Mouse (Mus musculus): ENCODE measurements around the gene Adamts20.

Gene Adamts20

DNA sequence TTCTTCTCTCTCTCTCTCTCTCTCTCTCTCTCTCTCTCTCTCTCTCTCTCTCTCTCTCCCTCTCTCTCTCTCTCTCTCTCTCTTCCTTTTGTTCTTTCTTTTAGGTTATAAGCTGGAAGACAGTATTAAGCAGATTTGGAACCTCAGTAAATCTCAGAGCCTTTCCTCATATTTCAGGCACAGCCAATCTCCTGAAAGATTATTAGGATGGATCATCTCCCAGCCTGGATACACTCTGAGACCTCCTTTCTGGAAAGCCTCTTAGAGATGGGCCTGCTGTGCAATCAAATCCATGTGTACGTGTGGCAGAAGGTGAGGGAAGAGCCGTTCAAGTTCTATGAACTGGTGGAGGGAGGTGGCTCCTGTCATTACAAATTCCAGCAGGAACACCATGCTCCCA, 220.9 kb downstream of the Adamts20 start:
- no peak for DNase-seq

DNA sequence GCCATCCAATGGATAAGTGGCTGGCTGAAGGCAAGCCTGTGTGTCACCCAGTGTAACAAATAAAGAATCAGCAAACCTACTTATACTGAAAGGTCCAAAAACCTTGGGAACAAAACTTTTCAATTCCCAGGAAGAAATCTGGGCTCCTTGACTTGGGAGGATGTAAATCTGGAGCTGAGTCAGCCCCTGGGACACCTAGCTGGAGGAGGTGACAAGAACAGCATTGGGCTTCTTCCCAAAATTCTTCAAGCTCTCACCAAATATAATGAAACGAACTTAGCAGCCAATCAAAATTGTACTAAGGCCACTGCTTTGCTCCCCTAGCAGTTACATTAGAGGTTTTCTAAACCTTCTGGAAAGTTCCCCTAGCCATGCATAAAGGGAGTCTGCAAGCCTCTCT, 223.1 kb downstream of the Adamts20 start:
- no peak for DNase-seq

DNA sequence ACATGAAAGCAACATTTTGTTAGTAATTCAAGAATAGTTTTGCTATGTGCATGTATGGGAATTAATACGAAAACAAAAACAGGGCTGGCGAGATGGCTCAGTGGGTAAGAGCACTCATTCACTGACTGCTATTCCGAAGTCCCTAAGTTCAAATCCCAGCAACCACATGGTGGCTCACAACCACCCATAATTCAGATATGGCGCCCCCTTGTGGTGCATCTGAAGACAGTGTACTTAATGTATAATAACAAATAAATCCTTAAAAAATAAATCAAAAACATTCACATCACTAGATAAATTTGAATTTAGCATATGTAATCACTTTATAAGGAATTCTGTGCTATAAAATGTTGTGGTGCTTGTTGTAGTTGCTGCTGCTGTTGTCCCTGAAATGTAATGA, 225.6 kb downstream of the Adamts20 start:
- peak in 1 of 2 experiments; percentile 11 for DNase-seq

DNA sequence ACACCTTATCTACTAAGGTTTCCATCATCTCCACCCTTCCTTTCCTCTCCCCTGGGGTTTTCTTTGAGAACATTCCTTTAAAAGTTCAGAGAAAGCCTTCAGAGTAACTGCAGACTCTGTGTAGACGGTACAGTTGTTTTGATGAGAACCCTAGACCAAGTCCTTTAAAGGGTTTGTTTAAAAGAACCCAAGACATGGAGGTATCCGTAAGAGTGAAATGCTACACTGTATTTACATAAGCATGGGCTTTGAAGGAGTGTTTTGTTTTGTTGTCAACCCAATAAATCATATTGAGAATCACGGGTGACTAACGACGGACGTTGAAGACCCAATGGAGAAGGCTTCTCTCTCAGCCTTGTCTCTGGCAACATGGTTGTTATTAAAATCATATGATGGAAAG, 226.1 kb downstream of the Adamts20 start:
- no peak for DNase-seq

DNA sequence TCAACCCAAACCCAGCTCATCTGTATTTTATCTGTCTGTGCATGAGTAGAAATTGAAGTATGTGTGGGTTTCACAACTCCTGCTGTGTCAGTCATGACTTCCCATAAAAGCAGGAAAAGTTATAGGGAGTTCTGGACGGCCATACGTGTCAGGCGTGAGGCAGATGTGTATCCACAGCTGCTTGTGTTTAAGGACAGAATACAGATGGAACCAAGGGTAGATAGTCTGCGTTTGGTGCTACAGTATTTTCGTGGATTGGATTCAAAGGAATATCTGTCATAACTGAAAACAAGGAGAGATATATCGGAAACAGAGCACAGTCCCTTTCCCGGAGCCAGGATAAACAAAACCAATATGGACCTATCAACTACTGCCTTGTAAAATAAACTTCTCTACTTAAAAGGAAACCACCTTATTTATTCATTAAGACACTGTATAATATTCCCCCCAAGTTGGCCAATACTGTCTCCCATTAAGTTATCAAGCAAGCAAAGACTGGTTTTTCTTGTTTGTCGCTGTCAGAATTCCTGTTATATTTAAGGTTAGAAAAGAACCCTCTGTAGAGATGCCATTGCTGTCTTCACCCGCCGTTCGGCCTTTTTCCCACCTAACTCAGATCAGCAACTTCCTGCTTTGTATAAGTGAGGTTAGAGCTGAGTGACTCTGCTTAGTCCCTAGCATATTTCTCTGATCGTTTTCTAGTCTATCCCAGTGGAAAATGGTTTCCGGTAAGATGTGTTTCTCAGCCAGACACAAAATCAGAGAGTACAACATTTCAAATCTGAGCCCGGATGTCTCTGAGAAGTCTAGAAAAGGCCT, 227.0 kb downstream of the Adamts20 start:
- no peak for DNase-seq

DNA sequence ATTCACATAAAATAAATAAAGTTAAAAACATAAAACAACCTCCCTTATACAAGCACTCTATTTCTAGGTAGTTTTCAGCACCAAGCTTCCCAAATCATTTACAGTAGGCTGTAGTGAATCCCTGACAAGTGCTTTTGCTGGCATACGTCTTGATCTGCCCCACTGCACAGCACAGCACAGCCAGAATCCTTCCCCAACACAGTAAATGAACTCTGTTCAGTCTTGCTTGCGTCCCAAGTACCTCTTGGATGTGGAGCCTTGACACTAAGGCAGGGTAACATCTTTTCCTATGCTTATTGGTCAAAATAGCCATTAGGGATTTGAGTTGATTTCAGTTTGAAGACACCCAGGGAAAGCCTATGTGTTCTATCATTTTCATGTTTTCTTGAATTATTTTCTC, 228.5 kb downstream of the Adamts20 start:
- no peak for DNase-seq

DNA sequence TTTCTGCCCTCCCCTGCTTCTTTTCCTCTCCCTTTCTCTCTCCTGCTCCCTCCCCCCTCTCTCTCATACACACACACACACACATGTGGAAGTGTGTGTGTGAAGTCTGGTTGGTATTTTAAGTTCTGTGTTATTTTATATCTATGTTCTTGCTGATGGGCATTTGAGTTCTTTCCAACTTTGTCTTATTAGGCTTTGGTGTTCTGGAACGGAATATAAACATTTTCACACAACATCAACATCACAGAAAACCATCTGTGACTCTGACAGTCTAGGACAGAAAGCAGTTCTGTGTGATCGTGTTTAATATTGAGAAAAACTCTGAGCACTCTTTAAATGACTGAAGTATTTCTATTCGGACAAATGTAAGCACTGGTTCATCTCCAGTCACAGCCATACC, 229.1 kb downstream of the Adamts20 start:
- no peak for DNase-seq

DNA sequence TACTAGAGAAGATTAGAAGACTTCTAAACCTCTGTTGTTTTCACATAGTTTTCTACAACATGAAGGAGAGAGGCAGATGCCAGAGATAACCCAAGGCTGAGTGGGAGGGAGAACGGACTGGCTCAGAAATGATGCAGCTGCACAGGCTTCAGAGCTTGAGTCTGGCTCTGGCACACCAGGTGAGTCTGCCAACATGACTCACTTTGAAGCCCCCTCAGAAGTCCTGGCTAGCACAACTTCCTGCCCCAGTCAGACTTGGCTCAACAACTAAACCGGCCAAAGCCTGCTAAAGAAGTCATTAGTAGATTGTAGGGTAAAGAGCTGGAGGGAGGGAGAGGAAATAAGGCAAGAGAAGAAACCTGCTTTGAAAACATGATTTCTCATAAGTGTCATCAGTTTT, 230.0 kb downstream of the Adamts20 start:
- DNase-seq = no peak

DNA sequence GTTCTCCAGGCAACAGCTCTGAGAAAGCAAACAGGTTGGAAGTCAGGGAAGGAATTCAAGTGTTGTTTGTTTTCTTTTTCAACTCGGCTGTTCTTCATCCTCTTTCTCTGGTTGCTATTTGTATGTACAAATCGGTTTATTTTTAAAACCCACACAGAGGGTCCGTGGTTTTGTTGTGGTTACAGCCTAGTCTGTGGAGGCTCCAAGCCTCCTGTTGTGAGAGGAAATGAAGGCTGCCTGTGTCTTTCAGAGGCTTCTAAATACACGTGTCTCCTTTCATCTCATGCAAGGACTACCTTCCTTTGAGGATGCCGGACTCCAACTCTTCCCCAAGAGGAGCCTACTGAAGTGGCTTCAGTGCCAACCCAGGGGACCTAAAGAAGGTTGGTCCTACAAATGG, 234.0 kb downstream of the Adamts20 start:
- no peak for DNase-seq

DNA sequence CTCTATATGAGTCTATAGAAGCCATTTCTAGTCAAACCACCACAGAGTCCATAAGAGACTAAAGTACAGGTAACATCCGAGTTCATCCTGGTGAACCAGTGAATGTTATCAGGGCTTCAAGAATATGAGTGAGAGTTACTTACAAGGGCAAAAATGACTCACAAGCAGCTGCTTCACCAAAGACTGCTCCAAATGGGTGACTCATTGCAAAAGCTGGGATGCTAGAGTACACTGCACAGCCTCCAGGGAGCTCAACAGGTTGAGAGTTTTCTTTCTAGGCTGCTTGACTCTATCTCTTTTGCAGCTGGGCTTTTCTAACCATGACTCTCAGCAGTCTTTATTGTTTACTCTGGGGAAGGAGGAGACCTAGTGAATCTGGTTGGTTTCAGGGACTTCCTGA, 237.8 kb downstream of the Adamts20 start:
- DNase-seq = no peak

DNA sequence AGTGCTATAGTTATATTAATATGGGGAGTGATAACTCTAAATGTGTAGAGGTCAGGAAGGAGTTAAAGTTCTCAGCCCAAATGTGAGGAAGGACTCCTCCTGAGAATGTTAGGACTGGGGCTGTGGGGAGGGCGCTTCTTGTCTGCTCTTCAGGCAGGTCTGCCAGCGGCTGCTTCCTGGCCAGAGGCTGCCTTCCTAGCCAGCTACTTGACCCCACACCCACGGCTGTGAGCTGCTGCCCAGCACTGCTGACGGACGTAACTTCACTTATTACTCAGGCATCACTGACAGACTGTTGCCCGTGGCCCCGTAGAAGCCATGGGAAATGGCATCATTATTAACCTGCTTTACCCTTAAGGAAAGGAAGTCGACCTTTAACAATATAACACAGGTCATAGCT, 242.1 kb downstream of the Adamts20 start:
- DNase-seq = no peak

DNA sequence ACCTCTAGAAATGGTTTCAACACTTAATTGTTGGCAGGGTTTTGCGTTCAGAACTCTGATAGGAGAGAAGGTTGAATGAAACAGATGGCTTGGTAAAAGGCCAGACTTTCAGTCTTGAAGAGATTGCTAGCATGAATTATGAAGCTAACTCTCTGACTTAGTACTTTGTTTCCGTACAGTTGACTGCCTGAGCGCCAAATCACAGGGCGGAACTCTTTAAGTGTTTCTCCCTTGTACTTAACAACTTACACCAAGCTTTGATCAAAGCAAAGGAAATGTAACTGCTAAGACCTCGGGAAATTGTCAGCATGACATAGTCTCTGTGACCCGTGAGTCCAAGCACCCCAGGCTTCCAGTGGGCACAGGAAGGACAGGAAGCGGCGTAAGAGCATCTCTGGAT, 244.5 kb downstream of the Adamts20 start:
- no peak for DNase-seq
